Mouse (Mus musculus): ENCODE data around the gene Gm49673. TPM values are rescaled to one million over a fixed set of nuclear protein-coding genes. Genes with fewer than 3 reads are reported as not detected.
"Not testable (repeated sequence)": the region's sequence is repeated elsewhere in the genome, so short reads cannot be mapped to it uniquely, and the experiment has no call there.

Gene Gm49673
- total RNA-seq, 4 experiments from 2014 or later: 0.31 TPM; not detected in 3

DNA sequence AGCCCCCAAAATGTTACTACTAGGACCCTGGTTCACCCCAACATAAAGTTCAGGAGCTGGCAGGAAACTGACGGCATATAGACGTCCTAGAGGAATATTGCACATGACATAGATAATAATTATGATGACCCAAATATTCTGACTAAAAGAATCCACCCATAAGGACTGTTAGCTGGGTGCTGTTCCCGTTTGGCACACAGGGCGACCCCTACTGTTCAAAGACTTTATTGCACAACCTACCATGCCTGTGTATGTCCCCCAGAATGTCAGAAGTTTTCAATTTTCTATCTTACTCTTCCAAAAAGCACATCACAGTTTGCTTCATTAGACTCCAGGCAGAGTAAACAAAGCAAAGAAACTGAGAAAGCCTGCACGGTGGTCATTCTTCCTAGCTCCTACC lies 101.4 kb downstream of the Gm49673 start:
- DNase-seq (ENCODE audit: low spot score in 2 of 2): peak; percentile 26 to 77

DNA sequence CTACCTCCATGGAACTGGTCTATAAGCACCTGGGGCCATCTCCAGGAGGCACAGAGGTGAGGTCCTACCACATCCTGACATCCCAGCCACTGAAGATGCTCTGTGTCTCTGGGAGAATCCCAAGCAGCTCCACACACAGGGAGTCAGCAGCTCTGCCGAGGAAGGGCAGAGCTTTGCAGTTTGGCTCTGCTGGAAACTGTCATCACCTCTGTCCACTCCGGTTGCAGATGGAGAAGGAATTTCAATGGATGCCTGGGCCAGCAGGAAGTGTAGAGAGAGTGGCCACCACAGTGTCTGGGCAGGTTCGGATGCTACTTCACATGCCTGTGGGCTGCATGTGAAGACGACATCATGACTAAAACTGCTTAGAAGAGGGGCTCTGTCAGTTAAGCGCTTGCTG lies 106.4 kb downstream of the Gm49673 start:
- not testable (repeated sequence) for DNase-seq (ENCODE audit: low spot score in 2 of 2)

DNA sequence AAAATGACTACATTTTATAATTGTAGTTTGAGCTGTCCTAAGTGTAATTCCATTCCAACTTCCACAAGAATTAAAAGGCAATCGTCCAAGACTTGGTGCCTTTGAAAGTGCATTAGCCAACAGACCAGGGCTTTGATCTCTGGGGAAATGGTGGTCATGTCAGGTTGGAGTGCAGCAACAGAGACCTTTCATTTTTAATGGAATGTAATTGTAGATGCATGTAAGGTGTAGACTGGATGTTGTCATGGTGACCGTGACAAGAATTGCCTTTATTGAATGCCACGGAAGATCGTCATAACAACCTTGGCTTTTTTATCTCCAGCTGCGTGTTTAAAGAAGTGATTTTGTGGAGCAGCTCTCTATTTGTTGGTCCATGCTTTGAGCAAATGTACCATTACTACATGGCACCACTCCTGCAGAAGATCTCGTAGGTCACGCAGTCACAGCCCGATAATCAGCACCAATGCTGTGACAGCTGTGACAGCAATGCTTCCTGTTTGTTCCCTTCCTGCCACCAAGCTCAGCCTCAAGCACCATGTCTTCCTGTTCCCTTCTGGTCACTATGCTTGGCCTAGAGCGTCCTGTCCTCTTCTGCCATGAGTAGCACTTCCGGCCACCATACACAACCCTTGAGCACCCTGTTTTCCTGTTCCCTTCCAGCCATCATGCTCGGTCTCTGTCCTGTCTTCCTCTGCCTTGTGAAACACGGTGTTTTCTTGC lies 107.5 kb downstream of the Gm49673 start:
- DNase-seq (ENCODE audit: low spot score in 2 of 2): not testable (repeated sequence)

DNA sequence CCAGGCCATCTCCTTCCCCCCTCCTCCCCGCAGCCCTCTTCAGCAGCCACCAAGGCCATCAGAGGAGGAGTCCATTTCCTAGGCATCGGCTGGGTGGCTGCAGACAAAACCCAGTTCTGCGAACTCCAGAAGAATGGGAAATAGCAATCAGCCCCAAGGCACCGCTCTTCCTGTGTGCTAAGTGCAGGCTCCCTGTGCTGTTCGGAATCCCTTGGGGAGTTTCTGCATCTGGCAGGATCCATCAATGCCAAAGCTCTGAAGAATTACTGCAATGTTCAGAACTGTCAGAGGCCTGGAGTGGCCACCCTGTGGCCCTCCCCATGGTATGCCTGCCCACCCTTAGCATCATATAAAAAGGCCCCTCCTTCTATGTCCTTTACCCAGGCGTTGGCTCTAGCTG lies 110.6 kb downstream of the Gm49673 start:
- not testable (repeated sequence) for DNase-seq (ENCODE audit: low spot score in 2 of 2)

Other genes starting within 250 kb of the Gm49673 start
- gene Tagap, start 221.8 kb downstream of the Gm49673 start, total RNA-seq (2022): 1 to 10 TPM; 5.4 to 8.0 (median 6.2) TPM
- gene Rsph3a, start 202.2 kb downstream of the Gm49673 start, total RNA-seq (2022): 10 to 100 TPM; 31.2 to 43.9 (median 38.3) TPM
- gene Rnaset2a, start 309 bp upstream of the Gm49673 start, total RNA-seq (2022): 10 to 100 TPM in 2 of 4 experiments, 1 to 10 TPM in 2; 4.9 to 12.7 (median 9.8) TPM
- gene Fgfr1op, start 17.7 kb upstream of the Gm49673 start, total RNA-seq (2022): 10 to 100 TPM; 15.6 to 22.5 (median 18.0) TPM
- under 1 TPM in 1 of 4 experiments, not detected in 3; 0.38 TPM for gene Ccr6, start 88.3 kb upstream of the Gm49673 start, total RNA-seq (2022)
- gene Mpc1, start 135.1 kb upstream of the Gm49673 start, total RNA-seq (2022): 100 to 1,000 TPM; 144 to 156 (median 145) TPM
- gene Sft2d1, start 163.3 kb upstream of the Gm49673 start, total RNA-seq (2022): 10 to 100 TPM; 47.5 to 81.2 (median 63.8) TPM
- gene Prr18, start 189.7 kb upstream of the Gm49673 start, total RNA-seq (2022): 10 to 100 TPM; 20.0 to 30.2 (median 27.0) TPM
- gene T2, start 208.2 kb upstream of the Gm49673 start, total RNA-seq (2022): 1 to 10 TPM in 3 of 4 experiments, under 1 TPM in 1; 0.96 to 1.7 (median 1.3) TPM